ENCODE assay signal across 21 mouse cellular contexts in the genomic region with DNA sequence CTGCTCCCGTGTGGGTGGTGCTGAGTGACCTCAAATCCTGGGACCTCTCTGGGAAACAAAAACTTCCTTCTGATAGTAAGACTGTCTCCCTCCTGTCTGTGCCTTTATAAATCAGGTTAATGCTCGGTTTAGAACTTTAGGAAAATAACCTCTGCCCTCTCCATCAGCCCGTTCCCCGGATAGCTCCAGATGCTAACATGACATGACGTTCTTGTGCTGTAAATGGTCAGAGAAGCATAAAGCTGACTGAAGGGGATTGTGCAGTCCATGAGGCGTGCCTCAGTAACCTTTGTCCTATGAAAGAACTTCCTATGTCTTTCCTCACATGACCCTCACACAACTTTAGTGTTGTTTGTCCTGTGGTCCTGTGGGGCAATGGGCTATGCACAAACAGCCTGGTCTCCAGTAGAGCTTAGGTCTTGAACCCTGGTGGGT.
A peak's percentile ranks its signal among the peaks of the same experiment; 100 is the strongest.
DNase-seq lines count a peak whose midpoint lies in the region; ATAC-seq and TF ChIP-seq lines count a peak whose summit lies in the region.
"Had no signal": no experiment of that assay in that cellular context is flagged by ENCODE, and none has a peak within 500 bp of the region (broad histone marks: within the 10 kb centered on the region; RNA-seq: fewer than 3 reads in every experiment).

No protein-coding gene starts in this region.

- 0 out of 2 replicates have a peak overlapping the region, but pooled peaks have one; percentile 22 for H3K27ac ChIP-seq in heart, postnatal 0 days (ENCODE audit: low read depth)
- no peak overlapping the region for H3K27ac ChIP-seq in liver, postnatal 0 days (ENCODE audit: low read depth)
- H3K27ac ChIP-seq in liver, embryonic 12.5 days: no peak overlapping the region
- H3K27ac ChIP-seq: embryonic facial prominence, embryonic 10.5 days; hindbrain, embryonic 10.5 days; limb, embryonic 15.5 days; liver, embryonic 15.5 days; neural tube, embryonic 15.5 days had no signal

- no peak overlapping the region for H3K4me3 ChIP-seq in heart, postnatal 0 days (ENCODE audit: low read depth, low read length)
- no peak overlapping the region for H3K4me3 ChIP-seq in liver, postnatal 0 days (ENCODE audit: low read depth, low read length)
- H3K4me3 ChIP-seq in liver, embryonic 12.5 days: no peak overlapping the region
- H3K4me3 ChIP-seq: embryonic facial prominence, embryonic 10.5 days; hindbrain, embryonic 10.5 days; limb, embryonic 15.5 days; liver, embryonic 15.5 days; neural tube, embryonic 15.5 days had no signal

- H3K36me3 ChIP-seq in heart, postnatal 0 days (replicated peaks; ENCODE audit: control insufficient read depth, insufficient read depth, low read length): no peaks in the 10 kb centered on the region
- no peaks in the 10 kb centered on the region for H3K36me3 ChIP-seq in liver, postnatal 0 days (replicated peaks; ENCODE audit: insufficient read depth, low read length)
- H3K36me3 ChIP-seq in liver, embryonic 12.5 days: no peaks in the 10 kb centered on the region
- H3K36me3 ChIP-seq: embryonic facial prominence, embryonic 10.5 days; limb, embryonic 15.5 days; liver, embryonic 15.5 days; neural tube, embryonic 15.5 days had no signal

- H3K27me3 ChIP-seq in heart, postnatal 0 days (ENCODE audit: control insufficient read depth, insufficient read depth, low read length): no peaks in the 10 kb centered on the region
- no peaks in the 10 kb centered on the region for H3K27me3 ChIP-seq in liver, postnatal 0 days (ENCODE audit: insufficient read depth, low read length)
- no peaks in the 10 kb centered on the region for H3K27me3 ChIP-seq in liver, embryonic 12.5 days (replicated peaks)
- H3K27me3 ChIP-seq: limb, embryonic 15.5 days; liver, embryonic 15.5 days; neural tube, embryonic 15.5 days had no signal

- DNase-seq in heart, postnatal 0 days (ENCODE audit: low spot score): no peak
- DNase-seq in heart, adult 11 months: no peak
- DNase-seq in liver, postnatal 0 days: no peak
- peak; percentile 21 for DNase-seq in retina, embryonic 14.5 days (ENCODE audit: low spot score)
- no peak for DNase-seq in thymus, postnatal 14 days
- DNase-seq: cerebellum, adult 18-20 months; cerebellum, postnatal 25 days; gastrocnemius, postnatal 25 days; kidney, adult 18-20 months; left cerebral cortex, postnatal 4 days had no signal

- H3K4me2 ChIP-seq in heart, postnatal 0 days (ENCODE audit: low read depth, low read length): no peak overlapping the region
- H3K4me2 ChIP-seq in liver, postnatal 0 days (ENCODE audit: low read depth, low read length): no peak overlapping the region
- no peak overlapping the region for H3K4me2 ChIP-seq in liver, embryonic 12.5 days
- H3K4me2 ChIP-seq: limb, embryonic 15.5 days; liver, embryonic 15.5 days; midbrain, embryonic 11.5 days; neural tube, embryonic 15.5 days had no signal

- no peak overlapping the region for H3K9ac ChIP-seq in heart, postnatal 0 days (replicated peaks; ENCODE audit: low read depth, low read length)
- H3K9ac ChIP-seq in liver, postnatal 0 days (replicated peaks): no peak overlapping the region
- H3K9ac ChIP-seq in liver, embryonic 12.5 days: no peak overlapping the region
- H3K9ac ChIP-seq: limb, embryonic 15.5 days; liver, embryonic 15.5 days; neural tube, embryonic 15.5 days had no signal

- no peak for ATAC-seq in heart, postnatal 0 days (ENCODE audit: insufficient read depth, low read depth)
- ATAC-seq in liver, postnatal 0 days: peak; percentile 59
- ATAC-seq in liver, embryonic 12.5 days: no peak
- no peak for ATAC-seq in megakaryocyte-erythroid progenitor cell, adult 5-6 weeks (replicated peaks; ENCODE audit: low FRiP score, low TSS enrichment, poor library complexity, severe bottlenecking)
- ATAC-seq: forebrain, embryonic 16.5 days; hindbrain, embryonic 16.5 days; lung, postnatal 0 days had no signal

- no peak for TF ChIP-seq CTCF in heart, postnatal 0 days (IDR thresholded peaks at IDR 0.05; ENCODE audit: low read depth)
- TF ChIP-seq CTCF in liver, postnatal 0 days (IDR thresholded peaks at IDR 0.05; ENCODE audit: low read depth): no peak

- WGBS in heart, postnatal 0 days: 54% methylated on average over 6 of the region's 6 CpGs
- 52% methylated on average over 6 of the region's 6 CpGs for WGBS in liver, postnatal 0 days (ENCODE audit: insufficient replicate concordance)
- 58% methylated on average over 6 of the region's 6 CpGs for WGBS in liver, embryonic 12.5 days (ENCODE audit: insufficient replicate concordance)

- no peaks in the 10 kb centered on the region for H3K9me3 ChIP-seq in heart, postnatal 0 days (replicated peaks; ENCODE audit: control insufficient read depth, low read length)
- H3K9me3 ChIP-seq in liver, postnatal 0 days (ENCODE audit: low read length): 0 out of 2 replicates have a peak, but pooled peaks cover 2% of the 10 kb centered on the region
- H3K9me3 ChIP-seq in liver, embryonic 12.5 days (replicated peaks): no peaks in the 10 kb centered on the region
- H3K9me3 ChIP-seq: limb, embryonic 15.5 days; liver, embryonic 15.5 days; neural tube, embryonic 15.5 days had no signal

- no peak for TF ChIP-seq EP300 in heart, postnatal 0 days (IDR thresholded peaks at IDR 0.05; ENCODE audit: low read depth)
- TF ChIP-seq EP300 in liver, postnatal 0 days (IDR thresholded peaks at IDR 0.05; ENCODE audit: low read depth): no peak

- H3K4me1 ChIP-seq in heart, postnatal 0 days (ENCODE audit: control insufficient read depth, insufficient read depth): peaks cover 10% of the 10 kb centered on the region
- no peaks in the 10 kb centered on the region; the same call in none of the 2 replicates for H3K4me1 ChIP-seq in liver, postnatal 0 days (ENCODE audit: insufficient read depth)
- no peaks in the 10 kb centered on the region for H3K4me1 ChIP-seq in liver, embryonic 12.5 days
- H3K4me1 ChIP-seq: limb, embryonic 15.5 days; liver, embryonic 15.5 days had no signal
